Mouse (Mus musculus) spleen, adult 2 months (tissue): ENCODE data around the gene Gm21996. TPM values are rescaled to one million over a fixed set of nuclear protein-coding genes. Genes with fewer than 3 reads are reported as not detected.
"Not testable (repeated sequence)": the region's sequence is repeated elsewhere in the genome, so short reads cannot be mapped to it uniquely, and the experiment has no call there.

ENCODE experiments used
- DNase-seq, 2 experiments: peaks; one replicate each; pipeline versions ENCODE4 v3.0.0 to v3.0.0-alpha.2; 2012 to 2021; ENCODE audit warnings: low spot score in 2 of 2, low read depth in 1 of 2
- H3K27ac ChIP-seq: fragments of 200-500 bp; 2 replicates; pipeline ENCODE4 v1.5.1; 2012; ENCODE audit warnings: low read length, inconsistent platforms; ENCODE audit not compliant: insufficient read depth
- H3K27me3 ChIP-seq: fragments of 200-500 bp; 2 replicates; pipeline ENCODE4 v1.6.1; 2012; ENCODE audit warnings: mild to moderate bottlenecking, moderate library complexity, low read length, inconsistent platforms; ENCODE audit not compliant: control insufficient read depth, insufficient read depth
- H3K36me3 ChIP-seq: fragments of 200-500 bp; 2 replicates; pipeline ENCODE4 v1.6.1; 2012; ENCODE audit warnings: mild to moderate bottlenecking, low read length, inconsistent platforms; ENCODE audit not compliant: control insufficient read depth, insufficient read depth
- H3K4me1 ChIP-seq: fragments of 200-500 bp; 2 replicates; pipeline ENCODE4 v1.6.1; 2011; ENCODE audit warnings: inconsistent platforms; ENCODE audit not compliant: control insufficient read depth, insufficient read depth, insufficient read length
- H3K4me3 ChIP-seq: fragments of 200-500 bp; 2 replicates; pipeline ENCODE4 v1.5.1; 2011; ENCODE audit warnings: mild to moderate bottlenecking, inconsistent platforms; ENCODE audit not compliant: insufficient read depth, insufficient read length; ENCODE audit errors: extremely low read depth
- WGBS: fragments of 180-500 bp; shearing (Covaris S2); methylation state at CpG from one replicate; pipeline ENCODE4 v1.1.7; 2018; 5-methylcytosine and 5-hydroxymethylcytosine counted together
- polyA plus RNA-seq: library from polyadenylated mRNA; depleted of rRNA; stranded (reverse); fragments of >200 nt; gene quantifications from 2 replicates; pipeline ENCODE4 v1.2.3, GENCODE M21; 2012; rRNA removed

Gm21996 gene
- polyA plus RNA-seq, result not detected in 2 replicates

DNA sequence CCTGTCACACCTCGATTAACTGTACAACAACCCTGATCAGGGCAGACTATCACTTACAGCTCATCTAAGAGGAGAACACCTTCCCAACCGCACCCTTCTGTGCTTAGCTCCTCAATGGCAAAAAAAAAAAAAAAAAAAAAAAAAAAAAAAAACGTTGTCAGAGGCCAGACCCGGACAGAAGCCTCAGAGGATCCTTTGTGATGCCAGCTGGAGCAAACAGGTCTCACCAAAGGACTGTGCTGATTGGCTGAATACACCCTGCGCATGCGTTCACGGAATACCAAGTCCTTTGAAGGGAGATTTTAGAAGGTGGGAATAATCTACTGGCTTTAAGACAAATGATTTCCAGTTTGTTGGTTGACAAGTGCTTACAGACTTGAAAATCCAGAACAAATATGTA, at the start of gene Gm21996:
TSS of gene Gm21996 (minus strand) at position 101 of the 400 bp plus-strand sequence.
- not testable (repeated sequence) for H3K27me3 ChIP-seq, H3K4me1 ChIP-seq, H3K4me3 ChIP-seq, H3K36me3 ChIP-seq, DNase-seq, H3K27ac ChIP-seq
- no CpG with 5 or more reads among the region's 7 CpGs for WGBS
